Mouse (Mus musculus): ENCODE data around the gene Supt6. TPM values are rescaled to one million over a fixed set of nuclear protein-coding genes. Genes with fewer than 3 reads are reported as not detected.

The Supt6 gene
- polyA plus RNA-seq, 1 experiment from 2014 or later = 30.3 TPM

GRCm38 (mm10) chr11:78162504-78162903 lies 83.3 kb downstream of the Supt6 start:
- H3K9me3 ChIP-seq = no peaks in the 10 kb centered on the region

GRCm38 (mm10) chr11:78161968-78162367 lies 83.8 kb downstream of the Supt6 start:
- H3K4me3 ChIP-seq (replicated peaks) = peak overlapping the region; percentile 100
- WGBS = 68% methylated on average over 4 of the region's 4 CpGs
- no peaks in the 10 kb centered on the region for H3K27me3 ChIP-seq
- H3K4me2 ChIP-seq (replicated peaks) = peak overlapping the region; percentile 84
- no peak for ATAC-seq
- no peaks in the 10 kb centered on the region for H3K9me3 ChIP-seq
- 0 out of 2 replicates have a peak overlapping the region, but pooled peaks have one; percentile 36 for H3K9ac ChIP-seq (replicated peaks)
- peak overlapping the region; percentile 99 for H3K27ac ChIP-seq
- H3K36me3 ChIP-seq = peaks cover 60% of the 10 kb centered on the region
- peaks cover 56% of the 10 kb centered on the region for H3K4me1 ChIP-seq (replicated peaks)

More at GRCm38 (mm10) chr11:78162504-78162903, 83.3 kb downstream of the Supt6 start:
- H3K27me3 ChIP-seq = 0 out of 2 replicates have a peak, but pooled peaks cover 3% of the 10 kb centered on the region
- H3K4me2 ChIP-seq (replicated peaks) = peak overlapping the region; percentile 84
- peak overlapping the region; percentile 99 for H3K27ac ChIP-seq
- peak overlapping the region; percentile 100 for H3K4me3 ChIP-seq (replicated peaks)
- peak overlapping the region; percentile 99 for H3K9ac ChIP-seq (replicated peaks)
- 41% methylated on average over 6 of the region's 6 CpGs for WGBS
- ATAC-seq = no peak
- peaks cover 56% of the 10 kb centered on the region for H3K36me3 ChIP-seq
- peaks cover 54% of the 10 kb centered on the region for H3K4me1 ChIP-seq (replicated peaks)

- WGBS = 92% methylated on average over 14 of the region's 14 CpGs
Measured at GRCm38 (mm10) chr11:78161169-78161568, 84.6 kb downstream of the Supt6 start.

GRCm38 (mm10) chr11:78160675-78161074 lies 85.1 kb downstream of the Supt6 start:
- peaks cover 69% of the 10 kb centered on the region for H3K36me3 ChIP-seq
- peaks cover 45% of the 10 kb centered on the region for H3K4me1 ChIP-seq (replicated peaks)
- no peaks in the 10 kb centered on the region for H3K9me3 ChIP-seq
- no peak overlapping the region for H3K9ac ChIP-seq (replicated peaks)
- H3K27me3 ChIP-seq = no peaks in the 10 kb centered on the region
- H3K4me3 ChIP-seq (replicated peaks) = no peak overlapping the region
- ATAC-seq = no peak
- WGBS = 88% methylated on average over 3 of the region's 3 CpGs
- H3K4me2 ChIP-seq (replicated peaks) = no peak overlapping the region
- no peak overlapping the region for H3K27ac ChIP-seq

More at GRCm38 (mm10) chr11:78161169-78161568, 84.6 kb downstream of the Supt6 start:
- Histone ChIP-seq H3K9ac (replicated peaks) (no peak overlapping the region), H3K27ac (no peak overlapping the region), H3K4me3 (replicated peaks) (no peak overlapping the region), H3K36me3 (peaks cover 67% of the 10 kb centered on the region), H3K27me3 (no peaks in the 10 kb centered on the region), H3K4me1 (replicated peaks) (peaks cover 50% of the 10 kb centered on the region), H3K9me3 (no peaks in the 10 kb centered on the region), H3K4me2 (replicated peaks) (no peak overlapping the region)
- no peak for ATAC-seq

GRCm38 (mm10) chr11:78160171-78160570 lies 85.6 kb downstream of the Supt6 start:
- 89% methylated on average over 18 of the region's 18 CpGs for WGBS
- Histone ChIP-seq H3K27ac (no peak overlapping the region), H3K27me3 (no peaks in the 10 kb centered on the region), H3K9ac (replicated peaks) (no peak overlapping the region), H3K4me1 (replicated peaks) (peaks cover 43% of the 10 kb centered on the region), H3K36me3 (peaks cover 73% of the 10 kb centered on the region), H3K4me2 (replicated peaks) (no peak overlapping the region), H3K4me3 (replicated peaks) (no peak overlapping the region), H3K9me3 (no peaks in the 10 kb centered on the region)
- ATAC-seq = no peak

- Histone ChIP-seq H3K27ac (peak overlapping the region; percentile 44; the same call in 1 of the 2 replicates), H3K36me3 (peaks cover 79% of the 10 kb centered on the region), H3K27me3 (no peaks in the 10 kb centered on the region), H3K4me3 (replicated peaks) (no peak overlapping the region), H3K9me3 (no peaks in the 10 kb centered on the region), H3K4me1 (replicated peaks) (peaks cover 43% of the 10 kb centered on the region), H3K9ac (replicated peaks) (no peak overlapping the region), H3K4me2 (replicated peaks) (no peak overlapping the region)
- WGBS = 77% methylated on average over 7 of the region's 7 CpGs
- peak; percentile 13; the same call in 1 of the 2 replicates for ATAC-seq
Measured at GRCm38 (mm10) chr11:78159557-78159956, 86.2 kb downstream of the Supt6 start.

GRCm38 (mm10) chr11:78159096-78159495 lies 86.7 kb downstream of the Supt6 start:
- H3K9me3 ChIP-seq = no peaks in the 10 kb centered on the region
- peak; percentile 35 for ATAC-seq
- 28% methylated on average over 2 of the region's 2 CpGs for WGBS
- H3K4me3 ChIP-seq (replicated peaks) = no peak overlapping the region
- peaks cover 84% of the 10 kb centered on the region for H3K36me3 ChIP-seq
- peaks cover 43% of the 10 kb centered on the region for H3K4me1 ChIP-seq (replicated peaks)
- no peak overlapping the region for H3K9ac ChIP-seq (replicated peaks)
- H3K4me2 ChIP-seq (replicated peaks) = no peak overlapping the region
- no peaks in the 10 kb centered on the region for H3K27me3 ChIP-seq
- H3K27ac ChIP-seq = peak overlapping the region; percentile 44; the same call in 1 of the 2 replicates

Small RNA genes within 50 kb of the gene (microRNA-seq; reads per million reads assigned to microRNA genes)
- not detected for gene Mir7653

Other genes starting within 250 kb of the Supt6 start
- gene Dhrs13, start 213.7 kb downstream of the Supt6 start, polyA plus RNA-seq (2015; fragmentation: Nextera tagmentation; extraction: Ambion mirVana) = 31.6 and 32.4 TPM in 2 replicates
- 66.9 and 68.4 TPM in 2 replicates for gene Flot2, start 208.1 kb downstream of the Supt6 start, polyA plus RNA-seq (2015; fragmentation: Nextera tagmentation; extraction: Ambion mirVana)
- gene Eral1, start 165.6 kb downstream of the Supt6 start, polyA plus RNA-seq (2015; fragmentation: Nextera tagmentation; extraction: Ambion mirVana) = 32.7 and 33.8 TPM in 2 replicates
- gene Fam222b, start 151.3 kb downstream of the Supt6 start, polyA plus RNA-seq (2015; fragmentation: Nextera tagmentation; extraction: Ambion mirVana) = 29.3 and 30.7 TPM in 2 replicates
- gene Traf4, start 80.4 kb downstream of the Supt6 start, polyA plus RNA-seq (2015; fragmentation: Nextera tagmentation; extraction: Ambion mirVana) = 120 and 139 TPM in 2 replicates
- 4.7 and 5.2 TPM in 2 replicates for gene Nek8, start 69.3 kb downstream of the Supt6 start, polyA plus RNA-seq (2015; fragmentation: Nextera tagmentation; extraction: Ambion mirVana)
- 5.0 and 5.9 TPM in 2 replicates for gene Tlcd1, start 69.3 kb downstream of the Supt6 start, polyA plus RNA-seq (2015; fragmentation: Nextera tagmentation; extraction: Ambion mirVana)
- gene Rpl23a, start 62.4 kb downstream of the Supt6 start, polyA plus RNA-seq (2015; fragmentation: Nextera tagmentation; extraction: Ambion mirVana) = 934 and 937 TPM in 2 replicates
- gene Rab34, start 57.6 kb downstream of the Supt6 start, polyA plus RNA-seq (2015; fragmentation: Nextera tagmentation; extraction: Ambion mirVana) = 42.0 and 43.4 TPM in 2 replicates
- gene Proca1, start 52.6 kb downstream of the Supt6 start, polyA plus RNA-seq (2015; fragmentation: Nextera tagmentation; extraction: Ambion mirVana) = 0.84 and 2.2 TPM in 2 replicates
- 78.7 and 81.1 TPM in 2 replicates for gene Sdf2, start 241 bp downstream of the Supt6 start, polyA plus RNA-seq (2015; fragmentation: Nextera tagmentation; extraction: Ambion mirVana)
- gene 2610507B11Rik, start 15.8 kb upstream of the Supt6 start, polyA plus RNA-seq (2015; fragmentation: Nextera tagmentation; extraction: Ambion mirVana) = 60.6 and 62.3 TPM in 2 replicates
- gene BC030499, start 44.9 kb upstream of the Supt6 start, polyA plus RNA-seq (2015; fragmentation: Nextera tagmentation; extraction: Ambion mirVana) = 0.28 and 0.87 TPM in 2 replicates
- gene Spag5, start 55.5 kb upstream of the Supt6 start, polyA plus RNA-seq (2015; fragmentation: Nextera tagmentation; extraction: Ambion mirVana) = 17.3 and 20.7 TPM in 2 replicates
- gene Aldoc, start 77.0 kb upstream of the Supt6 start, polyA plus RNA-seq (2015; fragmentation: Nextera tagmentation; extraction: Ambion mirVana) = 26.3 and 28.3 TPM in 2 replicates
- gene Pigs, start 82.4 kb upstream of the Supt6 start, polyA plus RNA-seq (2015; fragmentation: Nextera tagmentation; extraction: Ambion mirVana) = 60.9 and 66.6 TPM in 2 replicates
- 69.1 and 75.4 TPM in 2 replicates for gene Unc119, start 97.5 kb upstream of the Supt6 start, polyA plus RNA-seq (2015; fragmentation: Nextera tagmentation; extraction: Ambion mirVana)
- gene Foxn1, start 140.6 kb upstream of the Supt6 start, polyA plus RNA-seq (2015; fragmentation: Nextera tagmentation; extraction: Ambion mirVana) = not detected in 2 replicates
- not detected in 2 replicates for gene Slc13a2, start 176.2 kb upstream of the Supt6 start, polyA plus RNA-seq (2015; fragmentation: Nextera tagmentation; extraction: Ambion mirVana)
- gene Slc46a1, start 219.7 kb upstream of the Supt6 start, polyA plus RNA-seq (2015; fragmentation: Nextera tagmentation; extraction: Ambion mirVana) = 20.4 and 20.8 TPM in 2 replicates

All from midbrain, embryonic 13.5 days (tissue).